Mouse (Mus musculus) lung, embryonic 14.5 days (tissue): ENCODE data around the gene Tcp10a. TPM values are rescaled to one million over a fixed set of nuclear protein-coding genes. Genes with fewer than 3 reads are reported as not detected.
"Not testable (repeated sequence)": the region's sequence is repeated elsewhere in the genome, so short reads cannot be mapped to it uniquely, and the experiment has no call there.

Experiments
- ATAC-seq: fragments of 200-750 bp; cut with Nextera tagmentation; 2 replicates; pipeline ENCODE4 v1.8.0; 2017; ENCODE audit warnings: mild to moderate bottlenecking, moderate TSS enrichment, moderate library complexity; ENCODE audit not compliant: insufficient read depth
- DNase-seq: peaks from one replicate; pipeline ENCODE4 v3.0.0-alpha.2; 2015
- H3K27ac ChIP-seq: fragments of 300-500 bp; sonication (generic); 2 replicates; pipeline ENCODE4 v1.5.1; 2014; ENCODE audit warnings: low read depth, mild to moderate bottlenecking, moderate library complexity
- H3K27me3 ChIP-seq: fragments of 300-500 bp; sonication (generic); 2 replicates; pipeline ENCODE4 v1.6.1; 2014; ENCODE audit warnings: low read length, control low read depth; ENCODE audit not compliant: insufficient read depth
- H3K36me3 ChIP-seq: fragments of 300-500 bp; sonication (generic); 2 replicates; pipeline ENCODE4 v1.6.1; 2014; ENCODE audit warnings: control low read depth; ENCODE audit not compliant: insufficient read depth
- H3K4me1 ChIP-seq: fragments of 300-500 bp; sonication (generic); 2 replicates; pipeline ENCODE4 v1.6.1; 2014; ENCODE audit warnings: antibody characterized with exemption, control low read depth; ENCODE audit not compliant: insufficient read depth
- H3K4me2 ChIP-seq: fragments of 300-500 bp; sonication (generic); 2 replicates; pipeline ENCODE4 v1.6.1; 2014; ENCODE audit warnings: mild to moderate bottlenecking
- H3K4me3 ChIP-seq: fragments of 300-500 bp; sonication (generic); 2 replicates; pipeline ENCODE4 v1.5.1; 2014; ENCODE audit warnings: low read depth, low read length
- H3K9ac ChIP-seq: fragments of 300-500 bp; sonication (generic); 2 replicates; pipeline ENCODE4 v1.6.1; 2014
- H3K9me3 ChIP-seq: fragments of 300-500 bp; sonication (generic); 2 replicates; pipeline ENCODE4 v1.6.1; 2016; ENCODE audit warnings: low read depth, low read length, control low read depth
- CTCF ChIP-seq: IDR thresholded peaks from 2 replicates; pipeline ENCODE4 v1.5.1; 2016; ENCODE audit warnings: antibody characterized with exemption, low read depth
- WGBS: fragments of 180-500 bp; shearing (Covaris S2); extraction: QIAGEN DNeasy Blood & Tissue Kit; methylation state at CpG from one replicate; pipeline ENCODE4 v1.1.7; 2014; 5-methylcytosine and 5-hydroxymethylcytosine counted together
- polyA plus RNA-seq: library from polyadenylated mRNA; unstranded; fragments of >200 nt; fragmentation: Nextera tagmentation; extraction: Ambion mirVana; gene quantifications from 2 replicates; pipeline ENCODE4 v1.2.1, GENCODE M21; 2014

Gene Tcp10a
- not detected in 2 replicates for polyA plus RNA-seq

- H3K9me3 ChIP-seq, H3K27ac ChIP-seq, H3K36me3 ChIP-seq, ATAC-seq, H3K4me3 ChIP-seq, DNase-seq, H3K4me1 ChIP-seq, H3K9ac ChIP-seq, H3K4me2 ChIP-seq, H3K27me3 ChIP-seq: not testable (repeated sequence)
- WGBS: 94% methylated on average over 3 of the region's 5 CpGs
These were observed at the start of gene Tcp10a for GRCm38 (mm10) chr17:7324346-7324745. TSS of gene Tcp10a (plus strand) at chr17:7324646.

- no peak for TF ChIP-seq CTCF
- H3K4me1 ChIP-seq: no peaks in the 10 kb centered on the region
- H3K9me3 ChIP-seq: no peaks in the 10 kb centered on the region
- no peak overlapping the region for H3K9ac ChIP-seq
- DNase-seq (no peak), ATAC-seq (no peak)
- WGBS: 86% methylated on average over 15 of the region's 15 CpGs
- H3K4me3 ChIP-seq: no peak overlapping the region
- no peak overlapping the region for H3K4me2 ChIP-seq
- H3K27me3 ChIP-seq: no peaks in the 10 kb centered on the region; the same call in 1 of the 2 replicates
- peaks cover 8% of the 10 kb centered on the region for H3K36me3 ChIP-seq
- no peak overlapping the region for H3K27ac ChIP-seq
These were observed 45.7 kb upstream of the Tcp10a start for GRCm38 (mm10) chr17:7278702-7279242.

- 93% methylated on average over 9 of the region's 9 CpGs for WGBS
These were observed 45.2 kb upstream of the Tcp10a start for GRCm38 (mm10) chr17:7279251-7279650.

GRCm38 (mm10) chr17:7284297-7284910, 40.0 kb upstream of the Tcp10a start:
- Histone ChIP-seq H3K36me3 (peaks cover 2% of the 10 kb centered on the region; the same call in 1 of the 2 replicates), H3K4me1 (peaks cover 8% of the 10 kb centered on the region; the same call in 1 of the 2 replicates), H3K27ac (peak overlapping the region; percentile 68; the same call in 1 of the 2 replicates), H3K9me3 (no peaks in the 10 kb centered on the region), H3K9ac (no peak overlapping the region), H3K4me2 (no peak overlapping the region), H3K4me3 (no peak overlapping the region), H3K27me3 (no peaks in the 10 kb centered on the region)
- 58% methylated on average over 8 of the region's 8 CpGs for WGBS
- peak; percentile 86 for DNase-seq
- TF ChIP-seq CTCF: no peak
- ATAC-seq: peak; percentile 54; the same call in 1 of the 2 replicates

More at GRCm38 (mm10) chr17:7279251-7279650, 45.2 kb upstream of the Tcp10a start:
- Histone ChIP-seq H3K9ac (no peak overlapping the region), H3K9me3 (no peaks in the 10 kb centered on the region), H3K4me1 (no peaks in the 10 kb centered on the region), H3K4me2 (no peak overlapping the region), H3K4me3 (no peak overlapping the region), H3K36me3 (peaks cover 8% of the 10 kb centered on the region), H3K27ac (no peak overlapping the region), H3K27me3 (no peaks in the 10 kb centered on the region)
- no peak for TF ChIP-seq CTCF
- ATAC-seq (no peak), DNase-seq (no peak)

GRCm38 (mm10) chr17:7285292-7285691, 39.2 kb upstream of the Tcp10a start:
- no peak overlapping the region for H3K9ac ChIP-seq
- ATAC-seq (peak; percentile 41), DNase-seq (peak; percentile 70)
- H3K27me3 ChIP-seq: no peaks in the 10 kb centered on the region
- 47% methylated on average over 12 of the region's 12 CpGs for WGBS
- H3K4me2 ChIP-seq: no peak overlapping the region
- H3K27ac ChIP-seq: peak overlapping the region; percentile 68; the same call in 1 of the 2 replicates
- no peaks in the 10 kb centered on the region for H3K9me3 ChIP-seq
- no peak for TF ChIP-seq CTCF
- no peak overlapping the region for H3K4me3 ChIP-seq
- peaks cover 8% of the 10 kb centered on the region; the same call in 1 of the 2 replicates for H3K4me1 ChIP-seq
- H3K36me3 ChIP-seq: peaks cover 2% of the 10 kb centered on the region; the same call in 1 of the 2 replicates

GRCm38 (mm10) chr17:7286422-7287050, 37.9 kb upstream of the Tcp10a start:
- ATAC-seq: no peak
- Histone ChIP-seq H3K4me3 (no peak overlapping the region), H3K27ac (no peak overlapping the region), H3K9me3 (no peaks in the 10 kb centered on the region), H3K4me2 (no peak overlapping the region), H3K36me3 (no peaks in the 10 kb centered on the region), H3K9ac (no peak overlapping the region), H3K4me1 (peaks cover 8% of the 10 kb centered on the region; the same call in 1 of the 2 replicates), H3K27me3 (no peaks in the 10 kb centered on the region)
- 86% methylated on average over 12 of the region's 12 CpGs for WGBS
- DNase-seq: no peak
- TF ChIP-seq CTCF: no peak
